Mouse (Mus musculus): ENCODE measurements at regions not wholly inside any gene's neighbourhood (a gene's known extent, or its start where the extent isn't known, plus 50 kb on each side); places are given as distances from the start of the nearest gene placed in this dataset.

- H3K27me3 ChIP-seq (ENCODE audit: control insufficient read depth, insufficient read depth, low read length) = no peaks in the 10 kb centered on the region
Observed at GRCm38 (mm10) chr9:98091105-98091504, 58.1 kb upstream of the Clstn2 start.

DNA sequence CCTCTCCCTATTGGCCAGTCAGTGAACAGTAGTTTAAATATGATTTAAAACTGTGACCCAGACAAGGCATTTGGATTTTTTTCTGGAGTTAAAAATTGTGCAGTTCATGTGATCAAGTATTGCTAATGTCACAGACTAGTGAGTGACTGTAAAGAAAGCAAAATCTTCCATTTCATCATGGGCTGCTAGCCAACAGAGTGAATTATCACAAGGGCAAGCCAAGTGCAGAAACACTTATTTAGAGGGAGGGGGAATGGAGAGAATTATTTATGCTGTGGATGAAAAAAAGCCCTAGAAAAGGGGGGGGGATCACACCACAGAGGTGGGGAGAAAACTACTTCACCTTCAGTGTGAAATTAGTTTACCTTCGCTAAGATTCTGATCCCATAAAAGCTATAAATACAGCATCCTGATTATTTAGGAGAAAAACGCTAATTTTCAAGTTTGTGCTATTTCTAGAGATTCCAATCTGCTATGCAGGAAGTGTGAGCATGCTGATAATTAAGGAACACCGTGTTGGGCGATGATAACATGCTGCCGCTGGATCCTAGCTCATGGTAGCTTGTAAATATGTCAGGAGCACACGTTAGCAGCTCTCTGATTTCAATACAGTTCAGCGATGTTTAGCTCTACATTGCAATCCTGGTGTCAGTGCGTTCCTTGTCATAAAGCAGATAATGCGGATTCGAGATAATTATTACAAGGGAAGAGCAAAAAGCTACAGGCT, 62.2 kb upstream of the Clstn2 start:
- no peaks in the 10 kb centered on the region for H3K36me3 ChIP-seq (ENCODE audit: control insufficient read depth, insufficient read depth, low read length)
- H3K9me3 ChIP-seq (ENCODE audit: control insufficient read depth, low read length) = no peaks in the 10 kb centered on the region
- ATAC-seq (ENCODE audit: low FRiP score, low TSS enrichment) (no peak), DNase-seq (no peak)
- no peak overlapping the region for H3K9ac ChIP-seq (replicated peaks; ENCODE audit: low read length)
- no peaks in the 10 kb centered on the region for H3K27me3 ChIP-seq (ENCODE audit: control insufficient read depth, insufficient read depth, low read length)
- H3K4me2 ChIP-seq (ENCODE audit: low read length) = no peak overlapping the region
- WGBS = 84% methylated on average over 10 of the region's 10 CpGs
- H3K4me1 ChIP-seq (ENCODE audit: control insufficient read depth, insufficient read depth, low read length) = no peaks in the 10 kb centered on the region
- no peak overlapping the region for H3K4me3 ChIP-seq (replicated peaks; ENCODE audit: low read depth, low read length)
- no peak overlapping the region for H3K27ac ChIP-seq (replicated peaks; ENCODE audit: low read depth, low read length)

More at GRCm38 (mm10) chr9:98091105-98091504, 58.1 kb upstream of the Clstn2 start:
- H3K9me3 ChIP-seq (ENCODE audit: control insufficient read depth, low read length) = no peaks in the 10 kb centered on the region
- no peaks in the 10 kb centered on the region for H3K36me3 ChIP-seq (ENCODE audit: control insufficient read depth, insufficient read depth, low read length)
- DNase-seq = no peak
- no peak overlapping the region for H3K4me3 ChIP-seq (replicated peaks; ENCODE audit: low read depth, low read length)
- no peak overlapping the region for H3K9ac ChIP-seq (replicated peaks; ENCODE audit: low read length)
- WGBS = 98% methylated on average over 1 of the region's 1 CpGs
- no peak overlapping the region for H3K27ac ChIP-seq (replicated peaks; ENCODE audit: low read depth, low read length)
- no peak for ATAC-seq (ENCODE audit: low FRiP score, low TSS enrichment)
- no peak overlapping the region for H3K4me2 ChIP-seq (ENCODE audit: low read length)
- H3K4me1 ChIP-seq (ENCODE audit: control insufficient read depth, insufficient read depth, low read length) = no peaks in the 10 kb centered on the region

DNA sequence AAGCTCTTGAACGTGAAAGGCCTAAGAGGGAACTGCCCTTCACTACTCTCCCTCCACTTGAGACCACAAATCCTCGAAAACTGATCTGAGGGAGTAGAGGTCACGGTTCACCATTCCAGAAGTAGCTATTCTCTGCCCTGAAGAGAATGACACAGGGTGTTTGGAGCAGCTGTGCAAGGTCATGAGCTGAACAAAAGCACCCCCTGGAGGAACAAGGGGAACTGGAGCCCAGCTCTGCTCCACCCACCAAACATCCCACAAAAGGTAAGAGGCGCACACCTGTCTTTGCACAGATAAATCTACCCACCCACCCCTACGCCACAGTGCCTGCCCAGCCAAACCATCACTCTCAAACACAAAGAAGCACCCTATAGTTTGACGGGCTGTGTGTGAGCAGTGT, 90.4 kb upstream of the Clstn2 start:
- ATAC-seq (ENCODE audit: low FRiP score, low TSS enrichment) (no peak), DNase-seq (no peak)
- Histone ChIP-seq H3K36me3 (ENCODE audit: control insufficient read depth, insufficient read depth, low read length) (no peaks in the 10 kb centered on the region), H3K4me2 (ENCODE audit: low read length) (no peak overlapping the region), H3K4me1 (ENCODE audit: control insufficient read depth, insufficient read depth, low read length) (no peaks in the 10 kb centered on the region), H3K9ac (replicated peaks; ENCODE audit: low read length) (no peak overlapping the region), H3K9me3 (ENCODE audit: control insufficient read depth, low read length) (no peaks in the 10 kb centered on the region), H3K27me3 (ENCODE audit: control insufficient read depth, insufficient read depth, low read length) (no peaks in the 10 kb centered on the region), H3K4me3 (replicated peaks; ENCODE audit: low read depth, low read length) (no peak overlapping the region), H3K27ac (replicated peaks; ENCODE audit: low read depth, low read length) (no peak overlapping the region)
- 48% methylated on average over 6 of the region's 6 CpGs for WGBS

GRCm38 (mm10) chr9:98129596-98129995, 96.6 kb upstream of the Clstn2 start:
- Histone ChIP-seq H3K36me3 (ENCODE audit: control insufficient read depth, insufficient read depth, low read length) (no peaks in the 10 kb centered on the region), H3K27ac (replicated peaks; ENCODE audit: low read depth, low read length) (no peak overlapping the region), H3K9me3 (ENCODE audit: control insufficient read depth, low read length) (no peaks in the 10 kb centered on the region), H3K4me1 (ENCODE audit: control insufficient read depth, insufficient read depth, low read length) (no peaks in the 10 kb centered on the region), H3K4me3 (replicated peaks; ENCODE audit: low read depth, low read length) (no peak overlapping the region), H3K27me3 (ENCODE audit: control insufficient read depth, insufficient read depth, low read length) (no peaks in the 10 kb centered on the region), H3K9ac (replicated peaks; ENCODE audit: low read length) (no peak overlapping the region), H3K4me2 (ENCODE audit: low read length) (no peak overlapping the region)
- 82% methylated on average over 4 of the region's 4 CpGs for WGBS
- DNase-seq = no peak
- no peak for ATAC-seq (ENCODE audit: low FRiP score, low TSS enrichment)

GRCm38 (mm10) chr9:98130849-98131248, 97.9 kb upstream of the Clstn2 start:
- Histone ChIP-seq H3K4me1 (ENCODE audit: control insufficient read depth, insufficient read depth, low read length) (no peaks in the 10 kb centered on the region), H3K36me3 (ENCODE audit: control insufficient read depth, insufficient read depth, low read length) (no peaks in the 10 kb centered on the region), H3K4me3 (replicated peaks; ENCODE audit: low read depth, low read length) (no peak overlapping the region), H3K4me2 (ENCODE audit: low read length) (no peak overlapping the region), H3K9ac (replicated peaks; ENCODE audit: low read length) (no peak overlapping the region), H3K27me3 (ENCODE audit: control insufficient read depth, insufficient read depth, low read length) (no peaks in the 10 kb centered on the region), H3K27ac (replicated peaks; ENCODE audit: low read depth, low read length) (no peak overlapping the region), H3K9me3 (ENCODE audit: control insufficient read depth, low read length) (no peaks in the 10 kb centered on the region)
- 64% methylated on average over 5 of the region's 5 CpGs for WGBS
- DNase-seq (peak; percentile 28), ATAC-seq (ENCODE audit: low FRiP score, low TSS enrichment) (no peak)

GRCm38 (mm10) chr9:98140546-98140945, 107.6 kb upstream of the Clstn2 start:
- Histone ChIP-seq H3K27me3 (ENCODE audit: control insufficient read depth, insufficient read depth, low read length) (no peaks in the 10 kb centered on the region), H3K36me3 (ENCODE audit: control insufficient read depth, insufficient read depth, low read length) (no peaks in the 10 kb centered on the region), H3K4me1 (ENCODE audit: control insufficient read depth, insufficient read depth, low read length) (no peaks in the 10 kb centered on the region), H3K27ac (replicated peaks; ENCODE audit: low read depth, low read length) (no peak overlapping the region), H3K9ac (replicated peaks; ENCODE audit: low read length) (no peak overlapping the region), H3K4me3 (replicated peaks; ENCODE audit: low read depth, low read length) (no peak overlapping the region), H3K9me3 (ENCODE audit: control insufficient read depth, low read length) (no peaks in the 10 kb centered on the region; the same call in 1 of the 2 replicates), H3K4me2 (ENCODE audit: low read length) (no peak overlapping the region)
- DNase-seq (no peak), ATAC-seq (ENCODE audit: low FRiP score, low TSS enrichment) (no peak)

DNA sequence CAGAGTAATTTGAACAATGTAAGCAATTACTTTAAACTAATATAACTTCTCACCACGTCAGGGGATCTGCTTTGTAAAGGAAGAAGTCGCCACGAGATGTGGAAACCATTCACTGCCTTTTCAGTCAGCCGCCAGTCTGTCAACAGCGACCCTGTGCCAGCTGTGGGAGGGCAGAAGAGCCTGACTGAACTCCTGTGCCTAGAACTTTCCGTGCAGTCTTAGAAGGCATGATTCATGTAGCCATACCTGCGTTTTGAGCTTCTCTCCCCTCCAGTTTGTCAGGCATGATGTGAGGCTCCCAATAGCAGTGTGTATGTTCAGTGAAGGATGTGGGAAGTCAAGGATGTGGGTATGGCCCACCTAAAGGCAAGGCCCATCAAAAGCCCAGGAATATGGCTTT, 109.1 kb upstream of the Clstn2 start:
- Histone ChIP-seq H3K27ac (replicated peaks; ENCODE audit: low read depth, low read length) (no peak overlapping the region), H3K4me2 (ENCODE audit: low read length) (no peak overlapping the region), H3K4me1 (ENCODE audit: control insufficient read depth, insufficient read depth, low read length) (no peaks in the 10 kb centered on the region), H3K9me3 (ENCODE audit: control insufficient read depth, low read length) (no peaks in the 10 kb centered on the region), H3K9ac (replicated peaks; ENCODE audit: low read length) (no peak overlapping the region), H3K27me3 (ENCODE audit: control insufficient read depth, insufficient read depth, low read length) (no peaks in the 10 kb centered on the region), H3K36me3 (ENCODE audit: control insufficient read depth, insufficient read depth, low read length) (no peaks in the 10 kb centered on the region), H3K4me3 (replicated peaks; ENCODE audit: low read depth, low read length) (no peak overlapping the region)
- 83% methylated on average over 7 of the region's 7 CpGs for WGBS
- DNase-seq = no peak
- no peak for ATAC-seq (ENCODE audit: low FRiP score, low TSS enrichment)

DNA sequence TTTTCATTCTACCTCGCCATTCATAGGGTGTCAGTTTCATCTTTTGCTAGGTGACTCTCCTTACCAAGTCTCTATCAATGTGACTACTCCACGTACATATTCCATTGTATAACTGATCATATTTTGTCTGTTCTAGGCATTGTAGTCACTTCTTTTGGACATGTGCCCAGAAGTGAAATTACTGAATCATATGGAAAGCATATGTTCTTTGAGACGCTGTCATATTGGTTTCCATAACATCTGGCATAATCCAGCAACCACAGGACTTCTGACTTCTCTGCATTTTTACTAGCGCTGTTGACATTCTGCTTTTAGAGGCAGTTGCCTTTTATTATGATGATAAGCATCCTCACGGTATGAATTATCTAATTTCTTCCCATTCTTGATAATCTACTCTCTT, 113.9 kb upstream of the Clstn2 start:
- no peak overlapping the region for H3K4me3 ChIP-seq (replicated peaks; ENCODE audit: low read depth, low read length)
- 87% methylated on average over 5 of the region's 5 CpGs for WGBS
- ATAC-seq (ENCODE audit: low FRiP score, low TSS enrichment) = no peak
- no peak overlapping the region for H3K9ac ChIP-seq (replicated peaks; ENCODE audit: low read length)
- no peaks in the 10 kb centered on the region for H3K27me3 ChIP-seq (ENCODE audit: control insufficient read depth, insufficient read depth, low read length)
- no peak for DNase-seq
- H3K4me2 ChIP-seq (ENCODE audit: low read length) = no peak overlapping the region
- no peaks in the 10 kb centered on the region for H3K4me1 ChIP-seq (ENCODE audit: control insufficient read depth, insufficient read depth, low read length)
- H3K27ac ChIP-seq (replicated peaks; ENCODE audit: low read depth, low read length) = no peak overlapping the region
- H3K36me3 ChIP-seq (ENCODE audit: control insufficient read depth, insufficient read depth, low read length) = no peaks in the 10 kb centered on the region
- H3K9me3 ChIP-seq (ENCODE audit: control insufficient read depth, low read length) = no peaks in the 10 kb centered on the region

- Histone ChIP-seq H3K27ac (replicated peaks; ENCODE audit: low read depth, low read length) (no peak overlapping the region), H3K4me2 (ENCODE audit: low read length) (no peak overlapping the region), H3K4me1 (ENCODE audit: control insufficient read depth, insufficient read depth, low read length) (no peaks in the 10 kb centered on the region), H3K27me3 (ENCODE audit: control insufficient read depth, insufficient read depth, low read length) (no peaks in the 10 kb centered on the region), H3K9me3 (ENCODE audit: control insufficient read depth, low read length) (no peaks in the 10 kb centered on the region), H3K9ac (replicated peaks; ENCODE audit: low read length) (no peak overlapping the region), H3K4me3 (replicated peaks; ENCODE audit: low read depth, low read length) (no peak overlapping the region), H3K36me3 (ENCODE audit: control insufficient read depth, insufficient read depth, low read length) (no peaks in the 10 kb centered on the region)
- DNase-seq (no peak), ATAC-seq (ENCODE audit: low FRiP score, low TSS enrichment) (no peak)
- WGBS = 91% methylated on average over 2 of the region's 2 CpGs
Observed at GRCm38 (mm10) chr9:98158421-98158820, 125.4 kb upstream of the Clstn2 start.

All from midbrain, embryonic 14.5 days (tissue).